Mouse (Mus musculus) embryo, embryonic 11 days (tissue): Measurements from ENCODE around the gene Agbl2.
"Not testable (repeated sequence)": the region's sequence is repeated elsewhere in the genome, so short reads cannot be mapped to it uniquely, and the experiment has no call there.

ENCODE experiments used
- DNase-seq: peaks from one replicate; pipeline ENCODE4 v3.0.0-alpha.2; 2015

The Agbl2 gene

GRCm38 (mm10) chr2:90816144-90816543, 33.6 kb downstream of the Agbl2 start:
- DNase-seq, result no peak

DNA sequence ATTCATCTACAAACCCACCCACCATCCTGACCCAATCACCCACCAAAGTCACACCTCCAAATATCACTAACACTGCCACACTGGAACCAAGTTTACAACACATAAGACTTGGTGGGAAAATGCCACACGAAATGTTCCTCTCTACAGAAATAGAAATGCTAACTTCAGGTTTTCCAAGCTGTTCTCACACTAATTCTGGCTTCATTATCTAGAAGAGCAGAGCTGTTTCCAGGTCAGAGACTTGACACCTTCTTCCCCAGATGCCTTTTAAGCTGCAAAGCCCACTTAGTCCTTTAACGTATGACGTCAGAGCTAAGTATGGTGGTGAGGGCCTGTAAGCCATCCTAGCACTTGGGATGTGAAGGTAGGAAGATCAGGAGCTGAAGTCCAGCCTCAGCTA, 36.2 kb downstream of the Agbl2 start:
- DNase-seq, result no peak

GRCm38 (mm10) chr2:90820894-90821293, 38.4 kb downstream of the Agbl2 start:
- DNase-seq, result no peak

- DNase-seq, result no peak
These were observed 40.5 kb downstream of the Agbl2 start for GRCm38 (mm10) chr2:90822978-90823377.

GRCm38 (mm10) chr2:90823781-90824180, 41.3 kb downstream of the Agbl2 start:
- DNase-seq, result no peak

DNA sequence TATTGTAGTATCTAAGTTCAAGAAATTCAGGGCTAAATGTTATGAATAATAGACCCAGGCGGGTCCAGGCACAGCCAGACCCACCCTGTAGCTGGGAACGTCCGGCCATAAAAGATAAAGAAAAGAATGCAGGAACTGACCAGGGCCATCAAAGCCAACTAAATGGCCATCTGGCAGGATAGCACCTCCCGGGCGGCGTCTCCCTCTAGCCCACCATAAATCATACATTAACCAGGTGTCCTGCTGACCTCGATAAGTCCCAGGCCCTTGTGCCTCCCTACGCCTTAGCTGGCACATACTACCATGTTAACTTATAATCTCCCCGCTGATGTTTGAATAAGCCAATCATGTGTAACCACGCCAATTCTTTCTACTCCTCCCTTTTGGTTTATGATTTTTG, 42.0 kb downstream of the Agbl2 start:
- DNase-seq, result not testable (repeated sequence)

DNA sequence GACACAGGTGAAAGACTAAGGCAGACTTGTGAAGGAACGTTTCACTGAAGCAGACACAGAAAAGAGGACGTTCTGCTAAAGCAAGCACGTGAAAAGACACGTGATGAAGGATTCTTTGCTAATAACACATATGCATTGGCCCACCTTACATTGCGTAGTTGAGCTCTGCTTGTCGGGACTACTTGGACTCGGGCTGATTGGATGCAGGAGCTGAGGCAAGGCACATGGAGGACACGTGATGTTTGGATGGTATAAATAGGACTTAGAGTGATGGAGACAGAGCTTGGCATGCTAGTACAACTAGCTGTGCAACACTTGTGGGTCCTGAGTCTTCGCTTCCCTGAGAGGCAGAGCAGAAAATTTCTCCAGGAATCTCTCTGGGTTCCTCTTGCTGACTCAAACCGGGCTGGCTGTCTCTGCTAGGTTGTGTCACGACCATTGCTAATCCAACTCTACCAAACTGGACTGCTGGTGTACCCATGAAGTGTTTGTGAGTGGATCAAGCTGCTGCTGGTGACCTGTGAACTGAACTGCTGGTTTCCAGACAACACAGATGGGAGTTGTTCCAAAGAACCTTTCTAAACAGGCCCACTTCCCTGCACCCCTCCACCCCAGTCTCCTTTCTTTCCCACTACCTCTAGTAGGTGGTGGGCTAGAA, 43.1 kb downstream of the Agbl2 start:
- DNase-seq, result no peak

DNA sequence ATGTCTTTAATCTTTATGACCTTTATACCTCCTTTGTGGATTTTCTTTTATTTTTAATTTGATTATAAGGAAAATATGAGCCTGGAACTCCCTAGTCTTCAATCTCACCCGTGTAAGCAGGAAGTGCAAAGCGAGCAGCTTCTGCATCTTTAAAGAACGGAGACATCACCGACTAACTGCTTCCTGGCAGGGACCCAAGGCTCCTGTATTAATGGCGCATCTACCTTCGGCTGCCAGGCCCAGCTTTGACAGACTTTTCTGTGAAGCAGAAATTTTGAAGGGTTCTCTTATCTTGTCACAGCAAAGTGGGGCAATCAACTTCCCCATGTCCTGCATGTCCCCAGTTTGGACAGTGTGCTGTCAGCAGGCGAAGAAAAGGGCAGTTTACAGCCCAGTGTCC, 46.2 kb downstream of the Agbl2 start:
- no peak for DNase-seq

DNA sequence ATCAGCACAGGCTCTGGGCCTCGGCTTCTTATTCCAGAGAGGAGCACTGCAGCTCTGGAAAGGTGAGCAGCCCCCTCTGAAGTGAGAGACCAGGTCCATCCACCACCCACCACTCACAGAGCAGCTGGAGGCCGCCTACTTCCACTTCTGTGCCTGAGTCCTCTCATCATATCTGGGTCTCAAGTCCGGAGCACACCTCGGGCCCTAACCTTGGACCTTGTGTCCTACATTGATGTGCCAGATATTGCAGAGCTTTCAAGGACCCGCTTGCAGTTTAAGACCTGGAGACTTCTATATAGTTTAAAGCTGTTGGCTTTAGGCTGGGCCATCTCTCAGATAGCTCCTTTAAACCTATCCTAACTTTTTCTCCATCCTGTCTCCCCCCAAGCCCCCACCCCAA, 51.0 kb downstream of the Agbl2 start:
- DNase-seq, result no peak

GRCm38 (mm10) chr2:90838621-90839020, 56.1 kb downstream of the Agbl2 start:
- no peak for DNase-seq

DNA sequence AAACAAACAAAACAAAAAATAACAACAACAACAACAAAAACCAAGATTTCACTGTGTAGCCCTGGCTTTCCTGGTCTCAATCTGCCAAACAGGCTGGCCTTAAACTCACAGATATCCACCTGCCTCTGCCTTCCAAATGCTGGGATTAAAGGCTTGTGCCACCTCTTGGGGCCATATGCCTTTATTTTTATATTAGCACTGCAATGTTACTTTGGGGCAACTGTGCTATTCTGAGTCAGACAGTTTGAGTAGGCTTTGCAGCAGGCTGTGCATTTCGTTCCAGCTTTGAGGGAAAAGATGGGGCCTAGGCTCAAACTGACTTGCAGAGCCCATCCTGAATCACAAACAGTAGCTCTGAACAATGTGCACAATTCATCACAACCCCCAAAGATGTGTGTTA, 61.1 kb downstream of the Agbl2 start:
- DNase-seq, result no peak

GRCm38 (mm10) chr2:90844262-90844661, 61.7 kb downstream of the Agbl2 start:
- DNase-seq, result no peak

DNA sequence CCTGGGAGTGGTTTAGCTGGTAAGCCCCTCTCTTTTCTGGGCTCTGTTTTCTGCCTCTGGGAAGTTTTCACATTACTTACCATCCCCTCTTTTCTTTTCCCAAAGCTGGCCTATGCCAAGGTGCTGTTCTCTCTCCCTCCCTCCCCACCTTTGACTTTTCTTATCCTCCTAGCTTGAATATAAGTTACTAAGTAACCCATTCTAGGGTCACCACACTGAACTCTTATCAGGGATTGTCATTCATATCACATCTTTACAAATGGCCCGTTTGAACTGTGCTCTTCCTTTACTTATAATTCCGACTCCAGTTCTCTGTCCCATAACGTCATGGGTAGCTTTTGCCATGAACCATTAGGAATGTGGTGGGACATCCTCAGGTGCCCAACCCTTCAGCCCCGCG, 62.7 kb downstream of the Agbl2 start:
- no peak for DNase-seq

DNA sequence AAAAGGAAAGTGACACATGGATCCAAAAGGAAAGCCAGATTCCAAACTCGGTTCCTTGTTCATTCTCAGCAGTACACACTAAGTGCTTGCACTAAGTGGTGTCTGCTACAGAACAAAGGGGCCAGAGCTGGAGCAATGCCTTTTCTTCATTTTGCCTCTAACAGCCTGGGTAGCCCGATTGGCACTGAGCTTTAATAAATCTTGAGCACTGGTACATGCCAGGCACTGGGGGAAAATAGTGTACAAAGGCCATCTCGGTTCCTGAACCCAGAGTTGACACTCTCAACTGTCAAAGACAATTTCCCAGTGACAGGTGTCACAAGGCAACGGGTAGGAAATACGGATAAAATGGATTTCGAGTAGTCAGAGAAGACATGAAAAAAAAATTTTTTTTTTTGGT, 63.6 kb downstream of the Agbl2 start:
- no peak for DNase-seq

DNA sequence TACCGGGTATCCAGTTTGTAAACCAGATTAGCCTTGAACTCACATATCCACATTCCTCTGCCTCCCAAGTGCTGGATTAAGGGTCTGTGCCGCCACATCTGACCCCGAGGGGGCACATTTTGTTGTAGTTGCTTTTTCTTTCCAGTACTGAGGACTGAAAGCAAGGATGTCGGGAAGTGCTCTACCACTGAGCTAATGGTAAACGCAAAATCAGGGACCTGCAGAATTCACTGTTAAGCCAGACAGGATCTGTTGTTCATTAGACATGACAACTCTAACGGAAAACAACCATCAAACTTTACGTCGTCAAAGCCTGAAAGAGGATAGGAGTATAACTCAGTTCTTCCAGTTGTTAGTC, 64.0 kb downstream of the Agbl2 start:
- DNase-seq, result no peak

GRCm38 (mm10) chr2:90846955-90847680, 64.6 kb downstream of the Agbl2 start, which contains the start of gene Mtch2:
Mtch2 (plus strand) TSS chr2:90847155.
- DNase-seq, result peak; percentile 99

- peak; percentile 23 for DNase-seq
These were observed 65.1 kb downstream of the Agbl2 start for GRCm38 (mm10) chr2:90847681-90848050.

GRCm38 (mm10) chr2:90848331-90848730, 65.8 kb downstream of the Agbl2 start:
- no peak for DNase-seq

GRCm38 (mm10) chr2:90850401-90850800, 67.9 kb downstream of the Agbl2 start:
- no peak for DNase-seq

DNA sequence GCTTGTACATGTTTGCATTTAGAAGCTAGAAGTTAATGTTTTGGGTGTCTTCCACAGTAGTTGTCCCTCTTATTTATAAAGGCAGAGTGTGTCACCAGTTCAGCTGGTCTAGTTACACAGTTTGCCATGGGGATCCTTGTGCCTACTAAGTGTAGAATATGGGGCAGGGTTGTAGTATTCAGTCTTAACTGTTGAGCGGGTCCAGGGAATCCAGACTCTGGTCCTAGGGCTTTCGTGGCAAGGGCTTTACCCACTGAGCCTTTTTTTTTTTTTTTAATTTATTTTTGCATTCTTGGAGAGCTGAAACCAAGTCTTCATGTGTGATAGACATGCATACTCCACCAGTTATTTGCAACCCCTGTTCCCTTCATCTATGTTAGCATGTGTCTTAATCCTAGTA, 79.0 kb downstream of the Agbl2 start:
- no peak for DNase-seq

DNA sequence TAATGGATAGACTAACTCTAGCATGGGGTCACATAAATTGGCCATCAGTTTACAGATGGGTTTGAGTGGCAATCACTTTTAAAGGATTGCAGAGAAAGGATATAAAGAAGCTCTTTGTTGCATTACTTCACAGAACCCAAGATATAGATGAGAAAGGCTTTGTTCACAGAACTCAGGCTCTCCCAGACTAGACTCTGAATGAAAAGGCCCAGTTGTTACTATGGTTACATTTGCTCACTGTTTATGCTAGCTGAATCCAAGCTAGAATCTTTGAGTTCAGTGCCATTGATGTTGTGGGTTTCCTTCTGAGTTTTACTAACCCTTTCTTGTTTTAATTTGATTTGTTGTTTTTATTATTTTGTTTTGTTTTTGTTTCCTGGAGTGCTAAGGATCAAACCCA, 81.7 kb downstream of the Agbl2 start:
- DNase-seq, result no peak

- peak; percentile 89 for DNase-seq
These were observed 84.0 kb downstream of the Agbl2 start for GRCm38 (mm10) chr2:90866524-90866923.

DNA sequence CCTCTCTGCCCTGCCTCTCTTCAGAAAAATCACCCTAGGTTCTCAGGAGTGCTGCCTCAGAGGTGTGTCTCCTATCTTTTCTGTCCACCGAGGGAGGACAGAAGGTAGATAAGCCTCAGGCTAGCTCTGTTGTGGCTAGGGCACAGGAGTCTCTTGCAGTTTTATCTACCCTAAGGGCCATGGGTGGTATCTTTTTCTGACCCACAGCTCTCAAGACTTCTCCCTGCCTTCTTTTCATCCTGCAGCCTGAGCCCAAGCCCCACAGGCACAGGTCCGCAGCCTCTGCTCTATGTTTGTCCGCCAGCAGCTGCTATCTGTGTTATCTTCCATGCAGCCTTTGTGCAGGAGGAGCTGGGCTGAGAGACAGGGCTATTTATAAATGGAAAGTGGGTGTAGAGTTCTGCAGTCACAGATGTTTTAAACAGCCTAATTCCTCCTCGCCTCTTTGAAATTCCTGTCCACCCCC, 87.6 kb downstream of the Agbl2 start:
- DNase-seq, result peak; percentile 28

- DNase-seq, result no peak
These were observed 88.8 kb downstream of the Agbl2 start for GRCm38 (mm10) chr2:90871180-90871961.
